Comparison of ENCODE assay signal across 7 mouse cellular contexts in genomic region chr2:30709386-30709884, GRCm38 (mm10).
DNase-seq lines count a peak whose midpoint lies in the region; ATAC-seq and TF ChIP-seq lines count a peak whose summit lies in the region.

No protein-coding gene starts in this region.

- no peaks in the 10 kb centered on the region for H3K36me3 ChIP-seq in forebrain, embryonic 15.5 days
- no peaks in the 10 kb centered on the region for H3K36me3 ChIP-seq in kidney, embryonic 16.5 days (ENCODE audit: insufficient read depth, low read length)
- H3K36me3 ChIP-seq in myocyte (ENCODE audit: control insufficient read depth, insufficient read depth), result no peaks in the 10 kb centered on the region

- peak; percentile 41 for DNase-seq in testis, postnatal 10 days (ENCODE audit: low spot score)
- DNase-seq in testis, postnatal 14 days (ENCODE audit: low spot score), result no peak
- no peak for DNase-seq in left cerebral cortex, postnatal 36 days (ENCODE audit: low spot score in 2 of 2)

- no peaks in the 10 kb centered on the region for H3K9me3 ChIP-seq in forebrain, embryonic 15.5 days
- H3K9me3 ChIP-seq in kidney, embryonic 16.5 days (ENCODE audit: low read length), result no peaks in the 10 kb centered on the region

- no peak overlapping the region for H3K4me2 ChIP-seq in forebrain, embryonic 15.5 days (replicated peaks)
- no peak overlapping the region for H3K4me2 ChIP-seq in kidney, embryonic 16.5 days (replicated peaks; ENCODE audit: low read depth, low read length)
- H3K4me2 ChIP-seq in myocyte (ENCODE audit: low read depth), result peak overlapping the region; percentile 50

- no peaks in the 10 kb centered on the region for H3K79me2 ChIP-seq in myocyte (ENCODE audit: control insufficient read depth, insufficient read depth)

- no peak for TF ChIP-seq POLR2A in myocyte (IDR thresholded peaks at IDR 0.05; ENCODE audit: insufficient read length, low read depth)

- intact Hi-C loops in left cerebral cortex, postnatal 36 days (cut with DNase I), result loop anchor here (5.0 kb wide), 1 partner anchor 63 kb away; no protein-coding TSS in a partner anchor

- H3K4me3 ChIP-seq in forebrain, embryonic 15.5 days, result no peak overlapping the region
- no peak overlapping the region for H3K4me3 ChIP-seq in kidney, embryonic 16.5 days (ENCODE audit: low read length)
- H3K4me3 ChIP-seq in myocyte, result no peak overlapping the region

- H3K27ac ChIP-seq in forebrain, embryonic 15.5 days (replicated peaks), result peak overlapping the region; percentile 99
- peak overlapping the region; percentile 100 for H3K27ac ChIP-seq in kidney, embryonic 16.5 days (ENCODE audit: low read length)

- H3K4me1 ChIP-seq in forebrain, embryonic 15.5 days, result peaks cover 59% of the 10 kb centered on the region
- H3K4me1 ChIP-seq in kidney, embryonic 16.5 days (ENCODE audit: insufficient read depth, low read length), result peaks cover 71% of the 10 kb centered on the region

- no peak overlapping the region for H3ac ChIP-seq in myocyte (ENCODE audit: control insufficient read depth, insufficient read length)

- H3K9ac ChIP-seq in forebrain, embryonic 15.5 days (replicated peaks), result no peak overlapping the region
- peak overlapping the region; percentile 81 for H3K9ac ChIP-seq in kidney, embryonic 16.5 days (replicated peaks; ENCODE audit: low read length)

- no peaks in the 10 kb centered on the region for H3K27me3 ChIP-seq in forebrain, embryonic 15.5 days
- H3K27me3 ChIP-seq in kidney, embryonic 16.5 days (ENCODE audit: insufficient read depth, low read length), result no peaks in the 10 kb centered on the region
- H3K27me3 ChIP-seq in myocyte (ENCODE audit: control insufficient read depth, insufficient read depth, insufficient read length), result no peaks in the 10 kb centered on the region

- 58% methylated on average over 3 of the region's 3 CpGs for WGBS in forebrain, embryonic 15.5 days
- 44% methylated on average over 3 of the region's 3 CpGs for WGBS in kidney, embryonic 16.5 days

- ATAC-seq in forebrain, embryonic 15.5 days (replicated peaks), result no peak
- peak; percentile 10; the same call in 1 of the 2 replicates for ATAC-seq in kidney, embryonic 16.5 days (ENCODE audit: low FRiP score, low TSS enrichment)
- ATAC-seq in frontal cortex, adult (ENCODE audit: low TSS enrichment), result no peak

TF ChIP-seq in myocyte, 11 proteins besides CTCF, POLR2A, EP300 and RAD21:
- no peak for TF ChIP-seq CEBPB (IDR thresholded peaks at IDR 0.05; ENCODE audit: insufficient read depth, poor library complexity, severe bottlenecking)
- peak in 1 of 3 experiments; percentile 14 for TF ChIP-seq MYOG (IDR thresholded peaks at IDR 0.05; ENCODE audit: control insufficient read depth in 1 of 3, insufficient read depth in 1 of 3, insufficient read length in 2 of 3, low read depth in 2 of 3)
- TF ChIP-seq TCF3 (IDR thresholded peaks at IDR 0.05; ENCODE audit: insufficient read length, low read depth), result no peak
- no peak for TF ChIP-seq MAX (IDR thresholded peaks at IDR 0.05; ENCODE audit: low read depth)
- TF ChIP-seq REST (IDR thresholded peaks at IDR 0.05; ENCODE audit: insufficient read depth, insufficient read length), result no peak
- TF ChIP-seq MYOD1 (IDR thresholded peaks at IDR 0.05; ENCODE audit: control insufficient read depth in 1 of 3, insufficient read length in 2 of 3, low read depth in 2 of 3), result peak in 1 of 3 experiments; percentile 8
